Mouse (Mus musculus) liver, embryonic 14.5 days (tissue): Measurements from ENCODE around the gene Olfr808. TPM values are rescaled to one million over a fixed set of nuclear protein-coding genes. Genes with fewer than 3 reads are reported as not detected.

Source experiments
- ATAC-seq: fragments of 200-750 bp; cut with Nextera tagmentation; 2 replicates; pipeline ENCODE4 v1.8.0; 2017; ENCODE audit warnings: moderate number of reproducible peaks, mild to moderate bottlenecking, moderate library complexity; ENCODE audit not compliant: insufficient read depth
- DNase-seq, 3 experiments: peaks; one replicate each; pipeline ENCODE4 v3.0.0-alpha.2; 2012 to 2013; ENCODE audit warnings: low read depth in 3 of 3, low spot score in 3 of 3
- H3K27ac ChIP-seq: fragments of 300-500 bp; sonication (generic); 2 replicates; pipeline ENCODE4 v1.5.1; 2014; ENCODE audit warnings: moderate library complexity, mild to moderate bottlenecking, control low read depth, inconsistent platforms
- H3K27me3 ChIP-seq: fragments of 300-500 bp; sonication (generic); 2 replicates; pipeline ENCODE4 v1.6.1; 2014; ENCODE audit warnings: mild to moderate bottlenecking, low read length, moderate library complexity; ENCODE audit not compliant: control insufficient read depth, insufficient read depth
- H3K36me3 ChIP-seq: fragments of 300-500 bp; sonication (generic); replicated peaks from 2 replicates; pipeline ENCODE4 v1.6.1; 2014; ENCODE audit warnings: low read depth; ENCODE audit not compliant: control insufficient read depth, insufficient read depth
- H3K4me1 ChIP-seq, 2 experiments: fragments of 200-500 bp in 1 of 2; fragments of 300-500 bp in 1 of 2; sonication (generic) in 1 of 2; replicated peaks; 2 replicates each; pipeline ENCODE4 v1.6.1; 2012 to 2014; ENCODE audit warnings: antibody characterized with exemption in 1 of 2, inconsistent platforms in 1 of 2, low read length in 1 of 2; ENCODE audit not compliant: control insufficient read depth in 2 of 2, insufficient read depth in 2 of 2
- H3K4me2 ChIP-seq: fragments of 300-500 bp; sonication (generic); 2 replicates; pipeline ENCODE4 v1.6.1; 2014; ENCODE audit warnings: low read depth, mild to moderate bottlenecking, control low read depth, moderate library complexity
- H3K4me3 ChIP-seq, 2 experiments: fragments of 200-500 bp in 1 of 2; fragments of 300-500 bp in 1 of 2; sonication (generic) in 1 of 2; 2 replicates each; pipeline ENCODE4 v1.5.1; 2012 to 2014; ENCODE audit warnings: low read depth in 2 of 2, low read length in 2 of 2, mild to moderate bottlenecking in 2 of 2, control low read depth in 1 of 2, inconsistent platforms in 1 of 2, moderate library complexity in 1 of 2; ENCODE audit not compliant: insufficient read depth in 1 of 2
- H3K9ac ChIP-seq: fragments of 300-500 bp; sonication (generic); replicated peaks from 2 replicates; pipeline ENCODE4 v1.6.1; 2014; ENCODE audit warnings: mild to moderate bottlenecking, control low read depth, moderate library complexity
- H3K9me3 ChIP-seq: fragments of 300-500 bp; sonication (generic); 2 replicates; pipeline ENCODE4 v1.6.1; 2016; ENCODE audit warnings: low read length, mixed read lengths; ENCODE audit not compliant: control insufficient read depth
- CTCF ChIP-seq: IDR thresholded peaks from 2 replicates; pipeline ENCODE4 v1.5.1; 2016; ENCODE audit warnings: antibody characterized with exemption, low read depth, control low read depth
- EP300 ChIP-seq: IDR thresholded peaks from 2 replicates; pipeline ENCODE4 v1.6.1; 2016; ENCODE audit warnings: antibody characterized with exemption, low read depth
- WGBS: fragments of 180-500 bp; shearing (Covaris S2); extraction: QIAGEN DNeasy Blood & Tissue Kit; methylation state at CpG from one replicate; pipeline ENCODE4 v1.1.7; 2014; ENCODE audit not compliant: insufficient replicate concordance; 5-methylcytosine and 5-hydroxymethylcytosine counted together
- microRNA-seq: library from miRNA; unstranded; fragments of <30 nt; microRNA quantifications from one replicate; pipeline ENCODE4, GENCODE M21; 2016
- polyA plus RNA-seq, 2 experiments: library from polyadenylated mRNA; depleted of rRNA in 1 of 2; stranded (reverse) in 1 of 2; unstranded in 1 of 2; fragments of >200 nt; fragmentation: Nextera tagmentation in 1 of 2; extraction: Ambion mirVana in 1 of 2; gene quantifications; 2 replicates each; pipeline versions ENCODE4 v1.2.1 to v1.2.3; 2012 to 2014

The Olfr808 gene
- polyA plus RNA-seq, 2 experiments, result not detected

- Histone ChIP-seq H3K9ac (no peak overlapping the region), H3K4me1 (no peaks in the 10 kb centered on the region), H3K27me3 (no peaks in the 10 kb centered on the region), H3K27ac (no peak overlapping the region), H3K9me3 (no peaks in the 10 kb centered on the region), H3K36me3 (no peaks in the 10 kb centered on the region), H3K4me2 (no peak overlapping the region), H3K4me3 (no peak overlapping the region)
- TF ChIP-seq CTCF (no peak), EP300 (no peak)
- DNase-seq (no peak), ATAC-seq (no peak)
Observed at GRCm38 (mm10) chr10:129778123-129778522, 12.8 kb downstream of the Olfr808 start.

- ATAC-seq (no peak), DNase-seq (no peak)
- Histone ChIP-seq H3K9ac (no peak within 1 kb of the TSS), H3K4me1 (no peaks in the 10 kb centered on the region), H3K4me3 (no peak within 1 kb of the TSS), H3K36me3 (no peaks in the 10 kb centered on the region), H3K27me3 (no peaks in the 10 kb centered on the region), H3K9me3 (no peaks in the 10 kb centered on the region), H3K27ac (no peak within 1 kb of the TSS), H3K4me2 (no peak within 1 kb of the TSS)
- TF ChIP-seq EP300 (no peak), CTCF (no peak)
Observed at GRCm38 (mm10) chr10:129794817-129795216, 29.5 kb downstream of the Olfr808 start, which contains the start of gene Olfr810. Gene Olfr810 (minus strand): TSS chr10:129794917.

- 54% methylated on average over 4 of the region's 4 CpGs for WGBS
- ATAC-seq, result no peak
Observed at GRCm38 (mm10) chr10:129804296-129804695, 39.0 kb downstream of the Olfr808 start, which contains the start of gene Olfr811. Gene Olfr811 (minus strand): TSS chr10:129804396.

More at GRCm38 (mm10) chr10:129804296-129804695, 39.0 kb downstream of the Olfr808 start, which contains the start of gene Olfr811:
- no peak within 1 kb of the TSS for H3K9ac ChIP-seq
- H3K27me3 ChIP-seq, result no peaks in the 10 kb centered on the region
- H3K4me1 ChIP-seq, result no peaks in the 10 kb centered on the region
- TF ChIP-seq CTCF (no peak), EP300 (no peak)
- H3K4me2 ChIP-seq, result no peak within 1 kb of the TSS
- no peak for DNase-seq
- H3K4me3 ChIP-seq, result no peak within 1 kb of the TSS
- H3K27ac ChIP-seq, result no peak within 1 kb of the TSS
- H3K36me3 ChIP-seq, result no peaks in the 10 kb centered on the region
- H3K9me3 ChIP-seq, result no peaks in the 10 kb centered on the region

Small RNAs within 50 kb of the gene (microRNA-seq; reads per million reads assigned to microRNA genes)
- not detected for gene Gm24485

Other genes with a start within 250 kb of the Olfr808 start
- not detected in 2 replicates for gene Olfr791, start 243.7 kb upstream of the Olfr808 start, polyA plus RNA-seq (2012; rRNA removed)
- gene Olfr791, start 243.7 kb upstream of the Olfr808 start, polyA plus RNA-seq (2014; fragmentation: Nextera tagmentation; extraction: Ambion mirVana), result not detected in 2 replicates
- gene Olfr792, start 226.3 kb upstream of the Olfr808 start, polyA plus RNA-seq (2012; rRNA removed), result not detected in 2 replicates
- not detected in 2 replicates for gene Olfr792, start 226.3 kb upstream of the Olfr808 start, polyA plus RNA-seq (2014; fragmentation: Nextera tagmentation; extraction: Ambion mirVana)
- gene Olfr794, start 197.8 kb upstream of the Olfr808 start, polyA plus RNA-seq (2012; rRNA removed), result not detected in 2 replicates
- not detected in 2 replicates for gene Olfr794, start 197.8 kb upstream of the Olfr808 start, polyA plus RNA-seq (2014; fragmentation: Nextera tagmentation; extraction: Ambion mirVana)
- not detected in 2 replicates for gene Olfr796, start 152.9 kb upstream of the Olfr808 start, polyA plus RNA-seq (2012; rRNA removed)
- not detected in 2 replicates for gene Olfr796, start 152.9 kb upstream of the Olfr808 start, polyA plus RNA-seq (2014; fragmentation: Nextera tagmentation; extraction: Ambion mirVana)
- not detected in 2 replicates for gene Olfr798, start 137.5 kb upstream of the Olfr808 start, polyA plus RNA-seq (2012; rRNA removed)
- not detected in 2 replicates for gene Olfr798, start 137.5 kb upstream of the Olfr808 start, polyA plus RNA-seq (2014; fragmentation: Nextera tagmentation; extraction: Ambion mirVana)
- not detected in 2 replicates for gene Olfr799, start 128.0 kb upstream of the Olfr808 start, polyA plus RNA-seq (2012; rRNA removed)
- not detected in 2 replicates for gene Olfr799, start 128.0 kb upstream of the Olfr808 start, polyA plus RNA-seq (2014; fragmentation: Nextera tagmentation; extraction: Ambion mirVana)
- not detected in 2 replicates for gene Olfr800, start 107.8 kb upstream of the Olfr808 start, polyA plus RNA-seq (2012; rRNA removed)
- not detected in 2 replicates for gene Olfr800, start 107.8 kb upstream of the Olfr808 start, polyA plus RNA-seq (2014; fragmentation: Nextera tagmentation; extraction: Ambion mirVana)
- not detected in 2 replicates for gene Olfr801, start 91.6 kb upstream of the Olfr808 start, polyA plus RNA-seq (2012; rRNA removed)
- not detected in 2 replicates for gene Olfr801, start 91.6 kb upstream of the Olfr808 start, polyA plus RNA-seq (2014; fragmentation: Nextera tagmentation; extraction: Ambion mirVana)
- gene Olfr802, start 77.3 kb upstream of the Olfr808 start, polyA plus RNA-seq (2012; rRNA removed), result not detected in 2 replicates
- gene Olfr802, start 77.3 kb upstream of the Olfr808 start, polyA plus RNA-seq (2014; fragmentation: Nextera tagmentation; extraction: Ambion mirVana), result not detected in 2 replicates
- gene Olfr803, start 71.2 kb upstream of the Olfr808 start, polyA plus RNA-seq (2012; rRNA removed), result not detected in 2 replicates
- not detected in 2 replicates for gene Olfr803, start 71.2 kb upstream of the Olfr808 start, polyA plus RNA-seq (2014; fragmentation: Nextera tagmentation; extraction: Ambion mirVana)
- gene Olfr804, start 62.3 kb upstream of the Olfr808 start, polyA plus RNA-seq (2012; rRNA removed), result not detected in 2 replicates
- not detected in 2 replicates for gene Olfr804, start 62.3 kb upstream of the Olfr808 start, polyA plus RNA-seq (2014; fragmentation: Nextera tagmentation; extraction: Ambion mirVana)
- not detected in 2 replicates for gene Olfr805, start 36.1 kb upstream of the Olfr808 start, polyA plus RNA-seq (2012; rRNA removed)
- gene Olfr805, start 36.1 kb upstream of the Olfr808 start, polyA plus RNA-seq (2014; fragmentation: Nextera tagmentation; extraction: Ambion mirVana), result not detected in 2 replicates
- not detected in 2 replicates for gene Olfr806, start 23.6 kb upstream of the Olfr808 start, polyA plus RNA-seq (2012; rRNA removed)
- gene Olfr806, start 23.6 kb upstream of the Olfr808 start, polyA plus RNA-seq (2014; fragmentation: Nextera tagmentation; extraction: Ambion mirVana), result not detected in 2 replicates
- not detected in 2 replicates for gene Olfr807, start 7.7 kb upstream of the Olfr808 start, polyA plus RNA-seq (2012; rRNA removed)
- gene Olfr807, start 7.7 kb upstream of the Olfr808 start, polyA plus RNA-seq (2014; fragmentation: Nextera tagmentation; extraction: Ambion mirVana), result not detected in 2 replicates
- gene Olfr809, start 9.2 kb downstream of the Olfr808 start, polyA plus RNA-seq (2012; rRNA removed), result not detected in 2 replicates
- gene Olfr809, start 9.2 kb downstream of the Olfr808 start, polyA plus RNA-seq (2014; fragmentation: Nextera tagmentation; extraction: Ambion mirVana), result not detected in 2 replicates
- not detected in 2 replicates for gene Olfr810, start 29.4 kb downstream of the Olfr808 start, polyA plus RNA-seq (2012; rRNA removed)
- not detected in 2 replicates for gene Olfr810, start 29.4 kb downstream of the Olfr808 start, polyA plus RNA-seq (2014; fragmentation: Nextera tagmentation; extraction: Ambion mirVana)
- gene Olfr811, start 38.9 kb downstream of the Olfr808 start, polyA plus RNA-seq (2012; rRNA removed), result not detected in 2 replicates
- gene Olfr811, start 38.9 kb downstream of the Olfr808 start, polyA plus RNA-seq (2014; fragmentation: Nextera tagmentation; extraction: Ambion mirVana), result not detected in 2 replicates
- not detected in 2 replicates for gene Olfr812, start 80.6 kb downstream of the Olfr808 start, polyA plus RNA-seq (2012; rRNA removed)
- not detected in 2 replicates for gene Olfr812, start 80.6 kb downstream of the Olfr808 start, polyA plus RNA-seq (2014; fragmentation: Nextera tagmentation; extraction: Ambion mirVana)
- not detected in 2 replicates for gene Olfr813, start 89.9 kb downstream of the Olfr808 start, polyA plus RNA-seq (2012; rRNA removed)
- gene Olfr813, start 89.9 kb downstream of the Olfr808 start, polyA plus RNA-seq (2014; fragmentation: Nextera tagmentation; extraction: Ambion mirVana), result not detected in 2 replicates
- not detected in 2 replicates for gene Olfr814, start 114.4 kb downstream of the Olfr808 start, polyA plus RNA-seq (2012; rRNA removed)
- not detected in 2 replicates for gene Olfr814, start 114.4 kb downstream of the Olfr808 start, polyA plus RNA-seq (2014; fragmentation: Nextera tagmentation; extraction: Ambion mirVana)
- not detected in 2 replicates for gene Olfr815, start 140.4 kb downstream of the Olfr808 start, polyA plus RNA-seq (2012; rRNA removed)
- gene Olfr815, start 140.4 kb downstream of the Olfr808 start, polyA plus RNA-seq (2014; fragmentation: Nextera tagmentation; extraction: Ambion mirVana), result not detected in 2 replicates
- gene Olfr816, start 150.1 kb downstream of the Olfr808 start, polyA plus RNA-seq (2012; rRNA removed), result not detected in 2 replicates
- gene Olfr816, start 150.1 kb downstream of the Olfr808 start, polyA plus RNA-seq (2014; fragmentation: Nextera tagmentation; extraction: Ambion mirVana), result not detected in 2 replicates
- not detected in 2 replicates for gene Olfr818, start 183.6 kb downstream of the Olfr808 start, polyA plus RNA-seq (2012; rRNA removed)
- gene Olfr818, start 183.6 kb downstream of the Olfr808 start, polyA plus RNA-seq (2014; fragmentation: Nextera tagmentation; extraction: Ambion mirVana), result not detected in 2 replicates
- not detected in 2 replicates for gene Olfr819, start 201.8 kb downstream of the Olfr808 start, polyA plus RNA-seq (2012; rRNA removed)
- gene Olfr819, start 201.8 kb downstream of the Olfr808 start, polyA plus RNA-seq (2014; fragmentation: Nextera tagmentation; extraction: Ambion mirVana), result not detected in 2 replicates
- gene Olfr247, start 210.7 kb downstream of the Olfr808 start, polyA plus RNA-seq (2012; rRNA removed), result not detected in 2 replicates
- not detected in 2 replicates for gene Olfr247, start 210.7 kb downstream of the Olfr808 start, polyA plus RNA-seq (2014; fragmentation: Nextera tagmentation; extraction: Ambion mirVana)
- gene Gm10310, start 219.6 kb downstream of the Olfr808 start, polyA plus RNA-seq (2012; rRNA removed), result not detected in 2 replicates
- not detected in 2 replicates for gene Gm10310, start 219.6 kb downstream of the Olfr808 start, polyA plus RNA-seq (2014; fragmentation: Nextera tagmentation; extraction: Ambion mirVana)
- gene Olfr820, start 247.1 kb downstream of the Olfr808 start, polyA plus RNA-seq (2012; rRNA removed), result not detected in 2 replicates
- not detected in 2 replicates for gene Olfr820, start 247.1 kb downstream of the Olfr808 start, polyA plus RNA-seq (2014; fragmentation: Nextera tagmentation; extraction: Ambion mirVana)